Mouse (Mus musculus): ENCODE measurements around the gene Mdn1.

Gene Mdn1

DNA sequence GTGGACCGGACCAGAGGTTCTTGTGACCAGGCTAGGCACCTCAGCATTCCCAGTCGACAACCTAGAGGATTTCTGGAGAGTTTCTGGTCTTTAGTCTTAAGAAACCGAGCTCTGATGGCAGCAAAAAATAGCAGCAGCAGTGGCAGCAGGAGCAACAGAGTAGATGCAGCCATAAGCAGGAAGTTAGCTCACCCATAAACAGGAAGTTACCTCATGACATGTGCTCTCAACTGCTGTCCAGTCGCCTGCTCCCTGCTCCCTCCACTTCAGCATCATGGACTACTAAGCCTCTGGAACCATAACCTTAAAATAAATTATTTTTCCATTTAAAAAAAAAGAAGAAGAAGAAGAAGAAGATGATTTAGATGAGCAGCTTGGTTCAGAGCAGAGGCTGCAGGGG, 132.1 kb downstream of the Mdn1 start:
- no peak for DNase-seq

DNA sequence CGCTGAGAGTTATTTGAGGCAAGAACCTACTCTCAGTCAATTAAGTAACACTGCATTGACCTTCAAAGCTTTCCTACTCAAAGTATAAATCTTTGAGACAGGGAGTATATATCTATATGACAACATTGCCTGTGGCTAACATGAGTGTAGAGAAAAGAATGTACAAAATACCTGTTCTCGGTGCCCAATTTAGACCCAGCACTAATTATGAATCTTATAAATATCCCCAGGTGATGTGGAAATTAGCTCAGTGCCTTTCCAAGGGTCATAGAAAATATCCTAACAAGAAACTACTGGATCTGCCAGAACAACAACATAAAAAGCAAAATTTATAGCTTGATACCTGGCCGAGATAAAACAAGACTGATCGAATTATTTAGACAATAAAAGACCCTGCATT, 142.1 kb downstream of the Mdn1 start:
- DNase-seq, result no peak

GRCm38 (mm10) chr4:32799966-32800576, 143.2 kb downstream of the Mdn1 start, which contains the start of gene Lyrm2:
Lyrm2 (plus strand) TSS chr4:32800253.
- peak; percentile 88 for DNase-seq

- DNase-seq, result no peak
Measured at GRCm38 (mm10) chr4:32800577-32801170, 143.8 kb downstream of the Mdn1 start.

DNA sequence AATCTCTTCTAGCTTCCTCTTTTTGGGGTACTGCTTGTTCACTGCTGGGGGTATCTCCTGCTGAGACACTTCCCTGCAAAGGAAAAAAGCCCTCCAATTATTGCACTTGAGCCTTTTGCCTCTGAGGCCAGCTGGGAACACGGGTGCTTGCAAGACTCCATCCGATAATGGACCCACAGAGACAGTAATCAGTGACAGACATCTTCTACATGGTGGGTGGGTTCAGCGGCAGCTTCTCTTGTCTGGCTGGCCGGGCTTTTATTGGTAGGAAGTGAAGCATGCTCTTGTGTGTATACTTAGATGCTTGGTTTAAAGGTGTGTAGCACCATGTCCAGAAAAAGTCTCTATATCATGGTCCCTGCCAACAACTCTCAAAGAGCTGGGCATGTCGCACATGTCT, 160.6 kb downstream of the Mdn1 start:
- DNase-seq, result no peak

DNA sequence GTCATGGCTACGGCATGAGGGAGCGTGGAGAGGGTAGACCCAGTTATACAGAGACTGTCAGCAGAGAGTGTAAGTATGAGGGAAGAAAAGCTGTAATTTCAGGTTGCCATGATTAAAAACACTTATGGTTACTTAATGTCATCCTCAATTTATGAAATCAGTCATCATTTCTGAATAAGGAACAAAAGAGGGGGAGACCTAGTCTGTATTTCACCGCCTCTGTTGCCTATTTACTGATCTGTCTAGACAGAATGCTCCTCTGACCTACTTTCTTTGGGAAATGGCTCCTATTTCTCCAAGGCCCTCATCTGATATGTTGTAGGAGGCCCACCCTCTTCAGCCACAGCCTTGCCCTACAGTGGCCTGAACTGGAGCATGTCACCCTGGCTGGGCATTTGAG, 163.8 kb downstream of the Mdn1 start:
- DNase-seq, result no peak

DNA sequence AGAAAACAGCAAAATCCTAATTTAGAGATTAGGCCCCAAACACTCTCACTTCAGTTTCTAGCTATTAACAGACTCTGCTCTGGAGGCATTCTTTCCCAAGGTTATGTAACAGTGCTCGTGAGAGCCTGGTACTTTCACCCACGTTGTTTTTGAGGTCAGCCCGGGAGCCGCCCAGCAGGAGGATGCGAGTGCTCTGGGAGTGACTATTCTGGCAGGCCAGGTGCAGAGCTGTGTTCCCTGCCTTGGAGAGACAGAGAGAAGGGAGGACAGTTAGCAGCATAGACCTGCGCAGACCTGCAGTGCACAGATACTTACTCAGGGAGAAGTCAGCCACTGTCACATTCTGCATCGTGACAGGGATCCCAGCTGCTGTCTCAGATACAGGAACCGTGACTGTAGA, 167.3 kb downstream of the Mdn1 start:
- no peak for DNase-seq
